Mouse (Mus musculus) G1E (cell line): ENCODE measurements around the gene Wasf2. TPM values are rescaled to one million over a fixed set of nuclear protein-coding genes. Genes with fewer than 3 reads are reported as not detected.

ENCODE experiments used
- ATAC-seq: 2 replicates; pipeline ENCODE4 v1.8.0; 2016; ENCODE audit warnings: mild to moderate bottlenecking; ENCODE audit not compliant: insufficient number of reproducible peaks, poor library complexity, low FRiP score, severe bottlenecking; ENCODE audit errors: extremely low read depth
- DNase-seq: peaks from one replicate; pipeline ENCODE4 v3.0.0; 2012; ENCODE audit warnings: low spot score
- H3K27me3 ChIP-seq: 2 replicates; pipeline ENCODE4 v1.6.1; 2012; ENCODE audit warnings: mild to moderate bottlenecking, low read length, inconsistent platforms; ENCODE audit not compliant: insufficient read depth
- H3K36me3 ChIP-seq: replicated peaks from 2 replicates; pipeline ENCODE3; 2012; ENCODE audit warnings: mild to moderate bottlenecking, inconsistent platforms
- H3K4me1 ChIP-seq: 2 replicates; pipeline ENCODE4 v1.6.1; 2012; ENCODE audit warnings: low read depth, low read length, inconsistent platforms, mixed read lengths; ENCODE audit not compliant: insufficient read depth
- H3K4me3 ChIP-seq: 2 replicates; pipeline ENCODE4 v1.5.1; 2012; ENCODE audit warnings: low read depth, mild to moderate bottlenecking, inconsistent platforms, low read length, moderate library complexity, mixed read lengths
- H3K9me3 ChIP-seq: replicated peaks from 2 replicates; pipeline ENCODE4 v1.6.1; 2012; ENCODE audit warnings: inconsistent platforms
- CTCF ChIP-seq: IDR thresholded peaks from 2 replicates; pipeline ENCODE4 v1.5.1; 2012; ENCODE audit warnings: low read depth, low read length, inconsistent platforms, mixed read lengths
- GATA1 ChIP-seq: IDR thresholded peaks from 2 replicates; pipeline ENCODE4 v1.6.1; 2012; ENCODE audit warnings: borderline replicate concordance, low read length, inconsistent platforms, mixed read lengths
- GATA2 ChIP-seq: IDR thresholded peaks from 2 replicates; pipeline ENCODE4 v1.6.1; 2012; ENCODE audit warnings: low read depth, low read length, inconsistent platforms, borderline replicate concordance
- POLR2AphosphoS5 ChIP-seq: IDR thresholded peaks from 2 replicates; pipeline ENCODE4 v1.6.1; 2012; ENCODE audit warnings: low read depth, low read length, inconsistent platforms; ENCODE audit not compliant: insufficient replicate concordance
- TAL1 ChIP-seq: conservative IDR thresholded peaks from 2 replicates; pipeline ENCODE4 v1.6.1; 2012; ENCODE audit warnings: low read depth, low read length, inconsistent platforms, mixed read lengths
- polyA plus RNA-seq: library from polyadenylated mRNA; stranded (reverse); fragments of >175 nt; gene quantifications from 2 replicates; pipeline ENCODE4 v1.2.3, GENCODE M21; 2012
- total RNA-seq, 2 experiments: library from RNA; stranded (forward) in 1 of 2; stranded (reverse) in 1 of 2; fragments of 200-1000 nt in 1 of 2; fragments of >200 nt in 1 of 2; fragmentation: Nextera tagmentation in 1 of 2; gene quantifications; 2 replicates each; pipeline ENCODE4 v1.2.3; 2014 to 2017

The Wasf2 gene
- total and polyA plus RNA-seq, 3 experiments, result 12.1 to 127 (median 58.3) TPM

DNA sequence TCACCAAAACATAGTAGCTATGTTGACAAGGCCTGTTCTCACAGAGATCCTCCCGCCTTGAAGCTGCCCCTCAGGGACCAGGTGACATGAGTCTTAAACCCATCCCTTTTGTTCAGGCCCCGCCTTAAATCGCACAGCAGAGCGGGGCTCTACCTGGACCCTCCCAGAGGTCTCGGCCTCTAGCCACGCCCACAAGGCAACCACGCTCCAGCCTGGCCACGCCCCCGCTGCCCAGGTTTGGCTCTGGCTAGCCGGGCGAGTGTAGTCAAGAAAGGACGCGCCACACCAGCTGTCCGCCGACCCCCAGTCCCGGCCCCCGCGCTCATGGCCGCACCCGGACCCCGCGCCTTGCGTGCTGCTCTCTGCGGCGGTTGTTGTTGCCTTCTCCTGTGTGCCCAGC lies 90.4 kb downstream of the Wasf2 start:
- DNase-seq (no peak), ATAC-seq (no peak)
- peak overlapping the region; percentile 16; the same call in 1 of the 2 replicates for H3K4me3 ChIP-seq
- H3K9me3 ChIP-seq, result no peaks in the 10 kb centered on the region
- peaks cover 55% of the 10 kb centered on the region for H3K4me1 ChIP-seq
- peaks cover 57% of the 10 kb centered on the region for H3K27me3 ChIP-seq
- H3K36me3 ChIP-seq, result no peaks in the 10 kb centered on the region
- TF ChIP-seq GATA2 (no peak), TAL1 (no peak), POLR2AphosphoS5 (no peak), GATA1 (no peak), CTCF (no peak)

DNA sequence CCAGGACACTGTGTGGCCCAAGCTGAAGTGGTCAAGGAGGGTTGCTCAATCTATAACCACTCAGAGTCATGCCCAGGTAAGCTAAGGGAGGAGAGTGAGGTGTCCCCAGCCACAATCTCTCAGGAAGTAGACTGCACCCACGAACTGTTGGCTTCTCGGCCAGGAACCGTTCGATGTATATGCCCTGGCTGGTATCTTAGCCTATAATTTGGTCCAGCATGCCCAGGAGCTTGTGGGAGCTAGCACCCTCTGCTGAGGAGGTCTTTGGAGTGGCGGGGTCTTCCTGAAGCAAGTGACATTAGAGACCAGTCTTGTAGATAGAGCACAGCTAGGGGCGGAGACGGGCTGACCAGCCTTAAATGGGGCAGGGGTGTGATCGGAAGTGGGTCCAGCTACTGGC lies 91.4 kb downstream of the Wasf2 start:
- peaks cover 55% of the 10 kb centered on the region for H3K4me1 ChIP-seq
- TF ChIP-seq GATA2 (no peak), TAL1 (no peak), POLR2AphosphoS5 (no peak), GATA1 (no peak), CTCF (no peak)
- peaks cover 56% of the 10 kb centered on the region for H3K27me3 ChIP-seq
- no peak overlapping the region for H3K4me3 ChIP-seq
- DNase-seq, result no peak
- H3K36me3 ChIP-seq, result no peaks in the 10 kb centered on the region
- no peaks in the 10 kb centered on the region for H3K9me3 ChIP-seq
- ATAC-seq, result no peak

DNA sequence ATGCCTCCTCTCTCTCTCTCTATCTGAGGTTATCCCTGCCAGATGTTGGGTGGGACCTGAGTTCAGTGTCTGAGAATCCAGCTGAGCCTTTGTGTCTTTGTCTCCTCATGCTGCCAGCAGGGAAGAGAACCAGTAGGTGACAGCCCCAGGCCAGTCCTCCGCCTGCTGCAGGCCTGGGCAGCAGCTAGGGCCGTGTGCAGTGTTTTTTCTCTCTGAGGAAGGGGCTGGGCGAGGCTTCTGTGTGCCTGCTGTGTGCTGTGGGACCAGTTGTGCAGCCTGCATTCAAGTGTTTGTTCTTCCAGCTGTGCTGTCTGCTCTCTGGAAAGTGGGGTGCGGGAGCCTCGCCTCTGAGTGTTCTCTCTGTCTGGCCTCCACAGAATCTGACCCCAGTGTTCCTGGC lies 93.6 kb downstream of the Wasf2 start:
- H3K36me3 ChIP-seq, result no peaks in the 10 kb centered on the region
- ATAC-seq, result no peak
- H3K9me3 ChIP-seq, result no peaks in the 10 kb centered on the region
- peaks cover 57% of the 10 kb centered on the region for H3K27me3 ChIP-seq
- no peak for DNase-seq
- peaks cover 44% of the 10 kb centered on the region for H3K4me1 ChIP-seq
- TF ChIP-seq TAL1, result no peak
- no peak for TF ChIP-seq POLR2AphosphoS5
- TF ChIP-seq GATA1, result no peak
- TF ChIP-seq GATA2, result no peak
- no peak for TF ChIP-seq CTCF
- H3K4me3 ChIP-seq, result no peak overlapping the region

DNA sequence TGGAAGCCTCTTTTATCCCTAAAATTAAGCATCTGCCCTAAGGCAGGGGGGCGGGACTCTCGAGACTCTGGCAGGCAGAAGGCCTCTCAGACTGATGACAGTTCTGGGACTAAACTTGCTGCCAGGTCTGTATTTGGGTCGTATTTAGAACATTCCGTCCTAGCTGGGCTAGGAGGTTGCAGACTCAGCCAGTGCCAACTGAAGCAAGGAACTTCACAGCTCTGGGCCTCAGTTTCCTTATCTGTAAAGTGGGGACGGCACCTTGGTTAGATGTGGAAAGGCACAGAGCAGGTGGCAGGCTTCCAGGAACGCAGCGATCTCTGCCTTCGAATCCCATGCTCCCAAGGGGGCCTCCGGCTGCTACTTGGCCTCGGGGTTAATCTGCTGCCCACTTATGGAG lies 95.8 kb downstream of the Wasf2 start:
- ATAC-seq, result no peak
- peaks cover 54% of the 10 kb centered on the region for H3K27me3 ChIP-seq
- H3K36me3 ChIP-seq, result no peaks in the 10 kb centered on the region
- H3K4me3 ChIP-seq, result no peak overlapping the region
- H3K9me3 ChIP-seq, result no peaks in the 10 kb centered on the region
- DNase-seq, result no peak
- peaks cover 27% of the 10 kb centered on the region for H3K4me1 ChIP-seq
- no peak for TF ChIP-seq GATA1
- TF ChIP-seq CTCF, result no peak
- no peak for TF ChIP-seq GATA2
- TF ChIP-seq POLR2AphosphoS5, result no peak
- TF ChIP-seq TAL1, result no peak

DNA sequence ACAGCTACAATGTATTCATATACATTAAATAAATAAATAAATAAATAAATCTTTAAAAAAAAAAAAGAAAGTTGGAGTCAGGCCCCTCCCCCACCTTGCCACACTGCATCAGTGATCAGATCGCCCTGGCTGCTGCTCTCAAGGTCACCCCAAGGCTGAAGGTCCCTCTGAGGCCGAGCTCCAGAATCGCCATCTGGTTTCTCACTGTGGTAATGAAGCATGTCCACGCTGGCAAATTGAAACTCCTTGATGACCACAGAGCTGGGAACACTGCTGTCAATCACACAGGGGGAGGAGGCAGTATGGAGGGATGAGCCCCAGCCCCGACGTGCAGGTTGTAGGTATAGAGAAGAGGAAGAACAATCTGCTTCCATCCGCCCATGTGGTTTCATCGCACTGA lies 97.3 kb downstream of the Wasf2 start:
- ATAC-seq, result no peak
- no peak for DNase-seq
- Histone ChIP-seq H3K36me3 (no peaks in the 10 kb centered on the region), H3K27me3 (peaks cover 40% of the 10 kb centered on the region), H3K4me1 (peaks cover 18% of the 10 kb centered on the region), H3K4me3 (no peak overlapping the region), H3K9me3 (no peaks in the 10 kb centered on the region)
- TF ChIP-seq CTCF (no peak), GATA2 (no peak), POLR2AphosphoS5 (no peak), TAL1 (no peak), GATA1 (no peak)

DNA sequence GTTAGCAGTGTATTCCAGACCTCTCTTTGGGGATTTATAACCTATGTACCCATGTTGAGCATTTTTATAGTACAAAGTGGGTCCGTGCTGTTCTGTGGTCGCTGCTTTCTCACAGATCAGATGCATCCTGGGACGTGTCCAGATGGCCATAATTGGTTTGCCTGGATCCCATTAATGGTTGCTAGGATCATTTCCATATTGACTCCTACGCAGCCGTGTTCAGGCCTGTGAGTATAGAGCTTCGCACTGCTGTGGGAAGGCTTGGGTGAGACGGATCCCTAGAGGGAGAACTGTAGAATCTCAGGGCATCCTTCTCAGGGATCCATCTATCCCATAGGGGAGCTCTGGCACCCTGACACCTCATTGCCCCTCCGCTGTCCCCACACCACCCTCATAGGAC lies 99.3 kb downstream of the Wasf2 start:
- H3K27me3 ChIP-seq, result peaks cover 21% of the 10 kb centered on the region

More for the DNA sequence above, 99.3 kb downstream of the Wasf2 start:
- no peak for TF ChIP-seq GATA2
- TF ChIP-seq GATA1, result no peak
- TF ChIP-seq TAL1, result no peak
- TF ChIP-seq POLR2AphosphoS5, result no peak
- TF ChIP-seq CTCF, result no peak
- H3K4me3 ChIP-seq, result no peak overlapping the region
- ATAC-seq, result no peak
- peaks cover 24% of the 10 kb centered on the region for H3K4me1 ChIP-seq
- no peaks in the 10 kb centered on the region for H3K9me3 ChIP-seq
- no peak for DNase-seq
- H3K36me3 ChIP-seq, result no peaks in the 10 kb centered on the region
